Mouse (Mus musculus) liver, postnatal 0 days (tissue): ENCODE measurements around the gene Gm20388. TPM values are rescaled to one million over a fixed set of nuclear protein-coding genes. Genes with fewer than 3 reads are reported as not detected.

ENCODE experiments used
- ATAC-seq: fragments of 200-750 bp; cut with Nextera tagmentation; 2 replicates; pipeline ENCODE4 v1.8.0; 2017; ENCODE audit warnings: mild to moderate bottlenecking, moderate library complexity
- DNase-seq: peaks from one replicate; pipeline ENCODE4 v3.0.0-alpha.2; 2016
- H3K27ac ChIP-seq: fragments of 300-500 bp; sonication (generic); 2 replicates; pipeline ENCODE4 v1.5.1; 2014; ENCODE audit warnings: antibody characterized with exemption, moderate library complexity, mild to moderate bottlenecking, low read depth
- H3K27me3 ChIP-seq: fragments of 300-500 bp; sonication (generic); 2 replicates; pipeline ENCODE4 v1.6.1; 2014; ENCODE audit warnings: low read length, control low read depth, mixed read lengths; ENCODE audit not compliant: insufficient read depth
- H3K36me3 ChIP-seq: fragments of 300-500 bp; sonication (generic); replicated peaks from 2 replicates; pipeline ENCODE4 v1.6.1; 2014; ENCODE audit warnings: mild to moderate bottlenecking, control low read depth, low read length, moderate library complexity, mixed read lengths; ENCODE audit not compliant: insufficient read depth
- H3K4me1 ChIP-seq: fragments of 300-500 bp; sonication (generic); 2 replicates; pipeline ENCODE4 v1.6.1; 2014; ENCODE audit warnings: antibody characterized with exemption, mild to moderate bottlenecking, control low read depth; ENCODE audit not compliant: insufficient read depth
- H3K4me2 ChIP-seq: fragments of 300-500 bp; sonication (generic); 2 replicates; pipeline ENCODE4 v1.6.1; 2014; ENCODE audit warnings: low read depth, mild to moderate bottlenecking, low read length, moderate library complexity, mixed read lengths
- H3K4me3 ChIP-seq: fragments of 300-500 bp; sonication (generic); 2 replicates; pipeline ENCODE4 v1.5.1; 2014; ENCODE audit warnings: low read depth, low read length
- H3K9ac ChIP-seq: fragments of 300-500 bp; sonication (generic); replicated peaks from 2 replicates; pipeline ENCODE4 v1.6.1; 2014; ENCODE audit warnings: mild to moderate bottlenecking, moderate library complexity
- H3K9me3 ChIP-seq: fragments of 300-500 bp; sonication (generic); 2 replicates; pipeline ENCODE4 v1.6.1; 2016; ENCODE audit warnings: mild to moderate bottlenecking, control low read depth, low read length, mixed read lengths
- CTCF ChIP-seq: sonication (generic); IDR thresholded peaks from 2 replicates; pipeline ENCODE4 v1.5.1; 2016; ENCODE audit warnings: antibody characterized with exemption, low read depth
- EP300 ChIP-seq: IDR thresholded peaks from 2 replicates; pipeline ENCODE4 v1.6.1; 2016; ENCODE audit warnings: antibody characterized with exemption, low read depth, mild to moderate bottlenecking
- WGBS: fragments of 180-500 bp; shearing (Covaris S2); extraction: QIAGEN DNeasy Blood & Tissue Kit; methylation state at CpG from one replicate; pipeline ENCODE4 v1.1.7; 2014; ENCODE audit not compliant: insufficient replicate concordance; 5-methylcytosine and 5-hydroxymethylcytosine counted together
- polyA plus RNA-seq: library from polyadenylated mRNA; unstranded; fragments of >200 nt; fragmentation: Nextera tagmentation; extraction: Ambion mirVana; gene quantifications from 2 replicates; pipeline ENCODE4 v1.2.1, GENCODE M21; 2015

Gm20388 gene
- polyA plus RNA-seq, 1 experiment from 2014 or later: not detected

DNA sequence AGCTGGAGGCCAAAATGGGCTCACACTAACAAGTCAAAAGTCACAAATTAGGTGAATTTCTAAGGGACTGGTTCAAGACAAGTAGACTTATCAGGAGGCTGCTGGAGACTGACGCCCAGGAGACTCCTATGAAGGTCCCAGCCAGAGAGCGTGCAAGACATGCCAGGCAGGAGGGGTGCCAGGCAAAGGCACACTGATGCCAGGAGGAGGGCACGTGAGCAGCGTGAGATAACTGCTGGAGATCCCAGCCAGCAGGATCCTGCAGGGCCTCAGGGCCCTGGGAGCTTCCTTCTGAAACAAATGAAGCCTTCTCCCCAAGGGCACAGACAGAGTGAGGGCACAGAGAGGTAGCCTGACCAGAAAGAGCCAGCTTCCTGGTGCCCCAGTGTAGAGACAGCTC is 2897.3 kb downstream of the Gm20388 start:
- Histone ChIP-seq H3K9ac (no peak overlapping the region), H3K4me3 (no peak overlapping the region), H3K36me3 (peaks cover 5% of the 10 kb centered on the region; the same call in 1 of the 2 replicates), H3K9me3 (no peaks in the 10 kb centered on the region), H3K27ac (no peak overlapping the region), H3K27me3 (no peaks in the 10 kb centered on the region), H3K4me2 (no peak overlapping the region), H3K4me1 (no peaks in the 10 kb centered on the region)
- no peak for DNase-seq
- no peak for ATAC-seq
- 89% methylated on average over 4 of the region's 4 CpGs for WGBS
- TF ChIP-seq CTCF: no peak

DNA sequence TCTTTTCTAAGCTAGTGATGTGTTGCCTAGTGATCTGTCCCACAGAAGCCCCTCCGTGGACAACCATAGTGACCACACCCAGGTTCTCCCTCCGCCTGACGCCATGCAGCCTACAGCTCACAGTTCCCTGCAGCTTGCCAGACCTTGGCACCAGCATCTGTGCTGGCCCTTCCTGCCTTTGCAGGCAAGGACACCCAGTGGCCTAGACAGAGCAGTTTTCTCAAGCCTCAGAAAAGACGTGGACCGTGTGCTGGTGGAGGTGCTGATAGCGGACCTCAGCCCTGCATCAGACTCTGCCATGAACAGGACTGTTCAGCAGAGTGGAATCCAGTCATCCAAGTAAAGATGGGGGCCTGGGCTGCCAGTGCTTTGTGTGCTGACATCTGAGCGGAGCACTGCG is 2899.7 kb downstream of the Gm20388 start:
- H3K27ac ChIP-seq: no peak overlapping the region
- no peak for ATAC-seq
- H3K9ac ChIP-seq: no peak overlapping the region
- no peak for DNase-seq
- H3K4me1 ChIP-seq: no peaks in the 10 kb centered on the region
- no peak overlapping the region for H3K4me3 ChIP-seq
- no peaks in the 10 kb centered on the region for H3K9me3 ChIP-seq
- H3K36me3 ChIP-seq: peaks cover 13% of the 10 kb centered on the region; the same call in 1 of the 2 replicates
- no peaks in the 10 kb centered on the region for H3K27me3 ChIP-seq
- 81% methylated on average over 8 of the region's 8 CpGs for WGBS
- H3K4me2 ChIP-seq: no peak overlapping the region
- TF ChIP-seq CTCF (no peak), EP300 (no peak)

DNA sequence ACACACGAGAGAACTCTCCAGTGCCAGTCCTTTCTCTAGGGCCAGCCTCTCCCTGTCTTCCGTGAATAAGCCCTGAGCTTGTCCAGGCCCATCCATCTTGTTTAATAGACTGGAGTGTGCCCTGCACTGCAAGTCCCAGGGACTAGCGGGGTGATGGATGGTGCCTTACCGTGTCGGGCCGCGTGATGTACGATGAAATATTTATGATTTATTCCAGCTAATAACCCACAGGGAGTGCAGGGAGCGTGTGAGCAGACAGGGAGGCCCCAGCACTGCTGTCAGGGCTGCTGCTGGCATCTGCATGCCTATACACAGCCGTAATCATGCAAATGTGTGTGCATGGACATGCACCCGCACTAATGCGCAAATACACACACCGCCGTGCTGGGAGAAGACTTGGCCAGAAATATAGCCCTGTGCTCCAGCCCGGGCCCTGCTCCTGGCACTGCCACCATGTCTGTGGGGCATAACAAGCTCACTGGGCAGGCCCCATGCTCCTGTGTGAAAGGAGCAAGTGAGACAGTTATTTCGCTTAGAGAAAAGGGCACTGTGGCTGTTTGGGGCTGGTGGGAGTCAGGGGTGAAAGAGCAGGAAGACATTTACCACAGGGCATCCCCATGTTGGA is 2901.3 kb downstream of the Gm20388 start:
- ATAC-seq: no peak
- no peaks in the 10 kb centered on the region for H3K27me3 ChIP-seq
- TF ChIP-seq EP300 (no peak), CTCF (no peak)

DNA sequence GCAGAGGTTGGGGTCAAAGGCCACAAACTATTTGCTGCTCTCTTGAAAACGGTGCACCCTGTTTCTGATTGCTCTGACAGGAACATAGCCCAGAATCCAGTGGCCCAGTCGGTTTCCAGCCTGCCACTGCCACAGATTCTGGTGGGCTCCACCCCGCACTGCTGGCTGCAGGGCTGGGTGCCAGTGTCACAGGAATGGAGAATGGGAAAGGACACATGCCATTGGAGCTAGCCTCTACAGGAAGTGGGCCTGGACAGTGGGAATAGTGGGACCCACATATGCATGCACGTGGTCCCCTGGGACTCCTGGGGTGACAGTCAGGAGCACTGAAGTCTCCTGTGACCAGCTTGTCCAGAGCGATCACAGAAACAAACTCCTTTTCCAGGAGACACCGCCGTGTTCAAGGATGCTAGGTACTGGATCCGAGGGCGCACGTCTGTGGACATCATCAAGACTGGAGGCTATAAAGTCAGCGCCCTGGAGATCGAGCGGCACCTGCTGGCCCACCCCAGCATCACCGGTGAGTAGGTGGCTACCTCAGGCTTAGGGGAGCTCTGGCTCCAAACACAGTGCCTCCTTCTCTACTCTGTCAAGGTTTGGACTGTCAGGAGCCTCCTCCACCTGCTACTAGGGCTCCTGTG is 2902.1 kb downstream of the Gm20388 start:
- WGBS: 80% methylated on average over 14 of the region's 14 CpGs
- DNase-seq (no peak), ATAC-seq (no peak)
- Histone ChIP-seq H3K27ac (no peak overlapping the region), H3K4me2 (no peak overlapping the region), H3K4me1 (peaks cover 4% of the 10 kb centered on the region), H3K27me3 (no peaks in the 10 kb centered on the region), H3K36me3 (peaks cover 13% of the 10 kb centered on the region; the same call in 1 of the 2 replicates), H3K9ac (no peak overlapping the region; the same call in 1 of the 2 replicates), H3K9me3 (no peaks in the 10 kb centered on the region), H3K4me3 (no peak overlapping the region)
- TF ChIP-seq EP300: no peak
- peak; percentile 53 for TF ChIP-seq CTCF

More for the DNA sequence above, 2901.3 kb downstream of the Gm20388 start:
- H3K4me1 ChIP-seq: no peaks in the 10 kb centered on the region
- WGBS: 91% methylated on average over 16 of the region's 16 CpGs
- H3K4me3 ChIP-seq: no peak overlapping the region
- H3K27ac ChIP-seq: no peak overlapping the region
- H3K36me3 ChIP-seq: peaks cover 13% of the 10 kb centered on the region; the same call in 1 of the 2 replicates
- DNase-seq: no peak
- no peak overlapping the region for H3K9ac ChIP-seq
- H3K4me2 ChIP-seq: no peak overlapping the region
- H3K9me3 ChIP-seq: no peaks in the 10 kb centered on the region

DNA sequence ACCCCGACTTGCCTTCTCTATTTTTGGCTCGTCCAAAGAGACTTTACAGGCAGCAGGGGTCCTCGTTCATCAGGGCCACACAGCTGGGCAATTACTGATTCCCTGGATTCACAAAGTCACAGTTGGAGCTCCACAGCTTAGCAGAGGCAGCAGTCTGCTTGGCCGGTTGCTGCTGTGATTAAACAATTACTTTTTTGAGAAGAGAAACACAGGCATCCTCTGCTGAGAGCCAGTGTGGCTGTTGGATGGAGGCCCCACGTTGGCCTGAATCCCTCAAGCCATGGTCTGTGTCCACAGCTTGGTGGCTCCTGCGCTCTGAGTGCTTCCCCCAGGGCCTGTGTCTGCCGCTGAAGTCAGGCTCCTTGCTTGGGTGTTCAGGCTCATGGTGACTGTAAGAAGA is 2904.0 kb downstream of the Gm20388 start:
- Histone ChIP-seq H3K4me1 (peaks cover 4% of the 10 kb centered on the region), H3K27ac (no peak overlapping the region), H3K4me3 (no peak overlapping the region), H3K27me3 (no peaks in the 10 kb centered on the region), H3K9ac (no peak overlapping the region), H3K36me3 (peaks cover 13% of the 10 kb centered on the region; the same call in 1 of the 2 replicates), H3K4me2 (no peak overlapping the region), H3K9me3 (no peaks in the 10 kb centered on the region)
- no peak for DNase-seq
- no peak for TF ChIP-seq CTCF
- no peak for TF ChIP-seq EP300
- WGBS: 68% methylated on average over 7 of the region's 7 CpGs
- ATAC-seq: no peak

DNA sequence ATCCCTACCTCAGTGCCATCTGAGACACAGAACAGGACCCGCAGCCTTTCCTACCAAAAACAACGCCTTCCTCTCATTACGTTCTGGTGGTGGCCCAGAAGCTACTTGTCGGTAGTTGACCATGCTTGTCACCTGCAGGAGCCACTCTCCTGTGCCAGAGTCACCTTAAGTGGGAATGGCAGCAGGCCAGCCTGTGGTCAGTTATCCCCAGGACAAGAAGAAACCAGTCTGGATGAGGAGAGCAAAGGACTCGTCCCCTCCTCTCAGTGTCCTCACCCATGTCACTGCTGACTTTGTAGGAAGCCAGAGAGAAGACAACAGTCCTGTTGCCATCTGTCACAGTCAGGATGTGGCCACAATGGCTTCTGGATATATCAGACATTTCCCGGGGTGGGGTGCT is 2906.3 kb downstream of the Gm20388 start:
- TF ChIP-seq CTCF (no peak), EP300 (no peak)
- Histone ChIP-seq H3K4me3 (no peak overlapping the region), H3K36me3 (peaks cover 9% of the 10 kb centered on the region; the same call in 1 of the 2 replicates), H3K9ac (no peak overlapping the region), H3K27me3 (no peaks in the 10 kb centered on the region), H3K27ac (no peak overlapping the region), H3K4me2 (no peak overlapping the region), H3K9me3 (no peaks in the 10 kb centered on the region), H3K4me1 (peaks cover 4% of the 10 kb centered on the region)
- ATAC-seq: no peak
- DNase-seq: no peak
- WGBS: 71% methylated on average over 6 of the region's 6 CpGs
